Mouse (Mus musculus) embryo, embryonic 10 days (tissue): ENCODE results near the gene Rtl10.

Source experiments
- DNase-seq: peaks from one replicate; pipeline ENCODE4 v3.0.0-alpha.2; 2015; ENCODE audit warnings: low spot score

The Rtl10 gene

GRCm38 (mm10) chr16:18547891-18548290, 49.2 kb downstream of the Rtl10 start:
- no peak for DNase-seq
